Mouse (Mus musculus) megakaryocyte, embryonic 14.5 days (primary cell): ENCODE data around the gene Hspa2. TPM values are rescaled to one million over a fixed set of nuclear protein-coding genes. Genes with fewer than 3 reads are reported as not detected.

Experiments
- H3K27me3 ChIP-seq: replicated peaks from 2 replicates; pipeline ENCODE3; 2012; ENCODE audit warnings: inconsistent platforms
- H3K36me3 ChIP-seq: replicated peaks from 2 replicates; pipeline ENCODE3; 2012; ENCODE audit warnings: low read length, inconsistent platforms, mixed read lengths
- H3K4me1 ChIP-seq: 2 replicates; pipeline ENCODE4 v1.6.1; 2012; ENCODE audit warnings: inconsistent platforms
- H3K4me3 ChIP-seq: replicated peaks from 2 replicates; pipeline ENCODE3; 2012; ENCODE audit warnings: moderate library complexity, mild to moderate bottlenecking, inconsistent platforms
- H3K9me3 ChIP-seq: 2 replicates; pipeline ENCODE4 v1.6.1; 2012; ENCODE audit warnings: inconsistent platforms
- FLI1 ChIP-seq: IDR thresholded peaks from 2 replicates; pipeline ENCODE4 v1.6.1; 2012; ENCODE audit warnings: low read length, inconsistent platforms, mixed read lengths
- GATA1 ChIP-seq: IDR thresholded peaks from 3 replicates; pipeline ENCODE4 v1.6.1; 2012; ENCODE audit warnings: mixed read lengths, low read length, inconsistent platforms, borderline replicate concordance
- polyA plus RNA-seq: library from polyadenylated mRNA; stranded (reverse); fragments of >175 nt; gene quantifications from 2 replicates; pipeline ENCODE4 v1.2.3, GENCODE M21; 2012; ENCODE audit warnings: low replicate concordance; ENCODE audit not compliant: insufficient read depth

Gene Hspa2
- polyA plus RNA-seq, 1 experiment: 5.8 TPM

GRCm38 (mm10) chr12:76448127-76448526 is 44.2 kb downstream of the Hspa2 start:
- H3K9me3 ChIP-seq: no peaks in the 10 kb centered on the region
- H3K4me3 ChIP-seq: no peak overlapping the region
- TF ChIP-seq FLI1 (no peak), GATA1 (no peak)
- peaks cover 17% of the 10 kb centered on the region for H3K27me3 ChIP-seq
- H3K36me3 ChIP-seq: no peaks in the 10 kb centered on the region
- H3K4me1 ChIP-seq: peaks cover 9% of the 10 kb centered on the region

- H3K4me1 ChIP-seq: peaks cover under 1% of the 10 kb centered on the region; the same call in 1 of the 2 replicates
- no peaks in the 10 kb centered on the region for H3K9me3 ChIP-seq
- TF ChIP-seq GATA1 (no peak), FLI1 (no peak)
- H3K36me3 ChIP-seq: no peaks in the 10 kb centered on the region
- H3K4me3 ChIP-seq: no peak overlapping the region
- H3K27me3 ChIP-seq: peaks cover 11% of the 10 kb centered on the region
Measured at GRCm38 (mm10) chr12:76452203-76452602, 48.2 kb downstream of the Hspa2 start.

Other genes starting within 250 kb of the Hspa2 start
- gene Esr2, start 226.9 kb upstream of the Hspa2 start, polyA plus RNA-seq: not detected in 2 replicates
- gene Tex21, start 157.4 kb upstream of the Hspa2 start, polyA plus RNA-seq: not detected in 2 replicates
- gene Mthfd1, start 148.9 kb upstream of the Hspa2 start, polyA plus RNA-seq: 30.6 and 61.4 TPM in 2 replicates
- 0.63 TPM in 1 of 2 replicates, not detected in the other for gene Akap5, start 79.3 kb upstream of the Hspa2 start, polyA plus RNA-seq
- 2.4 and 7.2 TPM in 2 replicates for gene Zbtb25, start 34.6 kb upstream of the Hspa2 start, polyA plus RNA-seq
- 0.79 and 4.7 TPM in 2 replicates for gene Zbtb1, start 33.9 kb upstream of the Hspa2 start, polyA plus RNA-seq
- not detected in 2 replicates for gene Ppp1r36, start 13.4 kb downstream of the Hspa2 start, polyA plus RNA-seq
- gene Plekhg3, start 126.7 kb downstream of the Hspa2 start, polyA plus RNA-seq: 2.2 and 4.4 TPM in 2 replicates